Mouse (Mus musculus): ENCODE measurements around the gene Pou2af1. TPM values are rescaled to one million over a fixed set of nuclear protein-coding genes. Genes with fewer than 3 reads are reported as not detected.

The Pou2af1 gene
- total and polyA plus RNA-seq, 2 experiments from 2014 or later: 0.16 TPM; not detected in 1

DNA sequence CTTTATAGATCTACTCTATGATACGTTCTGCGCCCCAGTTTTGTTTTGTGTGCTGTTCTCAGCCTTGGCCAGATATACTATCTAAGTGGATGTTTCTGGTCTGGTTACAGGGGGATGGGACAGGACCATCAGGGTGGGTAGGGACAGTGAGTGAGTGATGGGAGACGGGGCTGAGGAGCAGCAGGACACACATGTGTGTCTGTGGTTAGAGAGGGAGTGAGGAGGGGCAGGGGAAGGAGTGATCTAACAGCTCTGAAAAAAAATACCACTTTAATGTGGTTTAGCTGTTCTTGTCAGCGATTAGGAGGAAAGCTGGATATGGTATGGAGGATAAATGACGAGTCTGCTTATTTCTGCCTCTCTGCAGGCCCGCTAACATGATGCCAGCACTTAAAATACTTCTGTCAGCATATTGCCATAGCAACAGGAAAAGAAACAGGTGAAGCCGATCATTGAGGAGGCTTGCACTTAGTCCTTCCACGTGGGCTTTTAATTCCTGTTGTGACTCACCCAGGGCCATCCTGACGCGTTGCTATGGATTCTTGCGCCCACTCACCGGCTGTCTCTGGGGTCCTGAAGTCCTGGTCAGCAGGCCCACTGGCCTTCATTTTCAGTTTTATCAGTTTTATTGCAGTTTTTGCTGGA lies 25.4 kb downstream of the Pou2af1 start:
- ATAC-seq (ENCODE audit: low FRiP score): peak; percentile 47; the same call in 1 of the 2 replicates
- no peaks in the 10 kb centered on the region for H3K27me3 ChIP-seq (ENCODE audit: insufficient read depth, low read length)
- no peak overlapping the region for H3K9ac ChIP-seq (replicated peaks; ENCODE audit: low read length, poor library complexity, severe bottlenecking)
- peak; percentile 52 for DNase-seq (ENCODE audit: low spot score)
- 41% methylated on average over 12 of the region's 12 CpGs for WGBS
- no peaks in the 10 kb centered on the region for H3K9me3 ChIP-seq (ENCODE audit: low read length)
- peak overlapping the region; percentile 47; the same call in 1 of the 2 replicates for H3K27ac ChIP-seq (ENCODE audit: low read depth, low read length)
- no peak overlapping the region for H3K4me3 ChIP-seq (ENCODE audit: low read depth, low read length)
- peak overlapping the region; percentile 18; the same call in 1 of the 2 replicates for H3K4me2 ChIP-seq (ENCODE audit: low read depth, low read length, poor library complexity, severe bottlenecking)
- no peaks in the 10 kb centered on the region for H3K36me3 ChIP-seq (ENCODE audit: insufficient read depth, low read length)
- H3K4me1 ChIP-seq (ENCODE audit: insufficient read depth, low read length): peaks cover 7% of the 10 kb centered on the region; the same call in 1 of the 2 replicates
- TF ChIP-seq CTCF (IDR thresholded peaks at IDR 0.05): no peak

DNA sequence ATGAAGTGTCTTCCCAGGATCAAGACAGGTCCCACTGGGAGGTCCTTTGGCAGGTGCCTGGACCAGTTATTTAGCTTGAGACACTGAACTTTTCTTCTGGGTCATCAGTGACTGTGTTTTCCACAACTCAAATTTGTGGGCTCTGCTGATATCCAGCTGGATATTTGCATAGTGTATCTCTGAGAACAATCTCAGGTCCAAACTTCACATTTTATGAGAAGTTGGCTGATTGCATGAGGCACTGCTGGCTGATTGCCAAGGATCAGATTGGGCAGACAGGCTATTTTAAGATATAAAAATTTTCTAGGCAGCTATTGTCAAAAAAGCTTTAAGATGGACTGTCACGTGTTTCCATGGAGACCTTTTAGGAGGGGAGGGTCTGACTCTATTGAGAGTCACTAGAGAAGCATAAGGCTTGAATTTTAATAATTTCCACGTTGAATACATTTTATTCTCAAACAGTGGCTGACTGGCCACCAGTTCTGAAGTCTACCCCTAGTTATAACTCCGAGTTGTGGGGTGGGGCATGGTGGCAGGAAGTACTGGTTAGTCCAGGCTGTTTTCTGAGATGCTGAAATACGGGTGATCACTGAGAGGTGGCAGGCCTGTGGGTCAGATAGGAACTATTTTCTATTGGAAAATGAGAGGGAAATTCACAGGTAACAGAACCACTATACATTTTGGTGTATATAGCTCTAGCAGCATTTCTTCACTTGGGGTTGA lies 43.4 kb downstream of the Pou2af1 start:
- Histone ChIP-seq H3K9me3 (ENCODE audit: low read length) (no peaks in the 10 kb centered on the region), H3K27ac (ENCODE audit: low read depth, low read length) (no peak overlapping the region), H3K4me1 (ENCODE audit: insufficient read depth, low read length) (0 out of 2 replicates have a peak, but pooled peaks cover 4% of the 10 kb centered on the region), H3K36me3 (ENCODE audit: insufficient read depth, low read length) (no peaks in the 10 kb centered on the region), H3K4me3 (ENCODE audit: low read depth, low read length) (no peak overlapping the region), H3K9ac (replicated peaks; ENCODE audit: low read length, poor library complexity, severe bottlenecking) (no peak overlapping the region), H3K4me2 (ENCODE audit: low read depth, low read length, poor library complexity, severe bottlenecking) (no peak overlapping the region), H3K27me3 (ENCODE audit: insufficient read depth, low read length) (no peaks in the 10 kb centered on the region)
- DNase-seq (ENCODE audit: low spot score): no peak
- 50% methylated on average over 4 of the region's 4 CpGs for WGBS
- TF ChIP-seq CTCF (IDR thresholded peaks at IDR 0.05): no peak
- no peak for ATAC-seq (ENCODE audit: low FRiP score)

DNA sequence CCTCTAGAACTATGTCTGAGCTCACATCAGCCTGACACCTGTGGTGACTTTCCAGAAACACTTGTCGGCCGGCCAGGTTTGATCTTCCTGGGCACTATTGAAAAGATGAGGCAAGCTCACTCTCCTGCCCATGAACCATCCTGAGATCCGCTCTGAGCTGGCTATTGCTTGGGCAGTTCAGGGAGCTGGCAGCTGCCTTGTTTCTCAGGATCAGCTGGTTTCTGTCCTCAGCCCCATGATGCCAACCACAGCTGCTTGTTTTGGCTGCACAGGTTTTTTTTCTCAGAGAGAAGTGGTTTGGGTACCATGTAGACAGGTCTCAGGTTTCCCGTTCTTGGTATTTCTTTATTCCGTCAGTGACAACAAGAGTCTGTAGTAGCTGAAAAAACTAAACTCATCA lies 44.9 kb downstream of the Pou2af1 start:
- WGBS: 88% methylated on average over 5 of the region's 5 CpGs
- Histone ChIP-seq H3K4me3 (ENCODE audit: low read depth, low read length) (no peak overlapping the region), H3K27me3 (ENCODE audit: insufficient read depth, low read length) (no peaks in the 10 kb centered on the region), H3K4me1 (ENCODE audit: insufficient read depth, low read length) (0 out of 2 replicates have a peak, but pooled peaks cover 4% of the 10 kb centered on the region), H3K9ac (replicated peaks; ENCODE audit: low read length, poor library complexity, severe bottlenecking) (no peak overlapping the region), H3K4me2 (ENCODE audit: low read depth, low read length, poor library complexity, severe bottlenecking) (no peak overlapping the region), H3K36me3 (ENCODE audit: insufficient read depth, low read length) (no peaks in the 10 kb centered on the region), H3K27ac (ENCODE audit: low read depth, low read length) (no peak overlapping the region), H3K9me3 (ENCODE audit: low read length) (no peaks in the 10 kb centered on the region)
- TF ChIP-seq CTCF (IDR thresholded peaks at IDR 0.05): no peak
- DNase-seq (ENCODE audit: low spot score): no peak
- no peak for ATAC-seq (ENCODE audit: low FRiP score)

DNA sequence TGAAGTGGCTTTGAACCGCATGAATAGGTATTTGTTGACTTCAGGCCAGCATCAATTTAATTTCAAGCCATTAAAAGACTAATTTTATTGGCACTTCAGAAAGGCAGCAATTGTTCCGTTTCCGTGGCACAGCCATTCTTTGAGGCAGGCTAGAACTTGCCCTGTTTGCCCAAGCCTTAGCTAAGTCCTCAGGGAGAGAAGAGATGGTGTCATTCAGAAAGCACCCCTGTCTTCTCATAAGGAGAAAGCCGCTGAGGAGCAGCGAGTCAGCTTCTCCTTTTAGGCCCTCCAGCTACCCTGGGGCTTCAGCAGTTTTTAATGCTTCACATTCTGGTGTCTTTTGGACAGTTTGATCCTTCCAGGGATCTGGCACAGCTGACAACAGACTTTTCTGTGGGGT lies 55.3 kb downstream of the Pou2af1 start:
- no peak for ATAC-seq (ENCODE audit: low FRiP score)
- Histone ChIP-seq H3K9me3 (ENCODE audit: low read length) (no peaks in the 10 kb centered on the region), H3K9ac (replicated peaks; ENCODE audit: low read length, poor library complexity, severe bottlenecking) (no peak overlapping the region), H3K4me2 (ENCODE audit: low read depth, low read length, poor library complexity, severe bottlenecking) (no peak overlapping the region), H3K4me1 (ENCODE audit: insufficient read depth, low read length) (no peaks in the 10 kb centered on the region), H3K27me3 (ENCODE audit: insufficient read depth, low read length) (no peaks in the 10 kb centered on the region), H3K36me3 (ENCODE audit: insufficient read depth, low read length) (no peaks in the 10 kb centered on the region), H3K4me3 (ENCODE audit: low read depth, low read length) (no peak overlapping the region), H3K27ac (ENCODE audit: low read depth, low read length) (no peak overlapping the region)
- WGBS: 73% methylated on average over 5 of the region's 5 CpGs
- DNase-seq (ENCODE audit: low spot score): no peak
- no peak for TF ChIP-seq CTCF (IDR thresholded peaks at IDR 0.05)

DNA sequence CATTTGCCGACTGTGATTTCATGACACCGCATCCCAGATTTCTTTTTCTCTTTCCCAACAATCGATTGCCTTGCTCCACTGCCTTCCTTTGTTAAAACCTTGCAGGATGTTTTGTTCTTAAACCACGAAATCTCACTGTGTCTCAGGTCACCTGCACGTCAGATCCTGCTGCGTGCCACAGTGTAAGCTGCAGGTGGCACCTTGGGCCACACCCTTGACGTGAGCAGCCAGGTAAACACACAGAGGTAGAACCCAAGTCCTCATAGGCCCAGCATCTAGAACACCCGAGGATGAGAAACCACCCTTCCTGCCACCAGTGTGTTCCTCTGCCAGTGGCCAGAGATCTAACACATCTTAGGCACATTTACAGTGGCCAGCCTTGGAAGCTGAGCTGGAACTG lies 57.6 kb downstream of the Pou2af1 start:
- Histone ChIP-seq H3K9me3 (ENCODE audit: low read length) (no peaks in the 10 kb centered on the region), H3K4me1 (ENCODE audit: insufficient read depth, low read length) (no peaks in the 10 kb centered on the region), H3K4me3 (ENCODE audit: low read depth, low read length) (no peak overlapping the region), H3K4me2 (ENCODE audit: low read depth, low read length, poor library complexity, severe bottlenecking) (no peak overlapping the region), H3K36me3 (ENCODE audit: insufficient read depth, low read length) (no peaks in the 10 kb centered on the region), H3K9ac (replicated peaks; ENCODE audit: low read length, poor library complexity, severe bottlenecking) (no peak overlapping the region), H3K27me3 (ENCODE audit: insufficient read depth, low read length) (no peaks in the 10 kb centered on the region), H3K27ac (ENCODE audit: low read depth, low read length) (no peak overlapping the region)
- TF ChIP-seq CTCF (IDR thresholded peaks at IDR 0.05): no peak
- ATAC-seq (ENCODE audit: low FRiP score) (no peak), DNase-seq (ENCODE audit: low spot score) (no peak)
- 40% methylated on average over 8 of the region's 8 CpGs for WGBS

DNA sequence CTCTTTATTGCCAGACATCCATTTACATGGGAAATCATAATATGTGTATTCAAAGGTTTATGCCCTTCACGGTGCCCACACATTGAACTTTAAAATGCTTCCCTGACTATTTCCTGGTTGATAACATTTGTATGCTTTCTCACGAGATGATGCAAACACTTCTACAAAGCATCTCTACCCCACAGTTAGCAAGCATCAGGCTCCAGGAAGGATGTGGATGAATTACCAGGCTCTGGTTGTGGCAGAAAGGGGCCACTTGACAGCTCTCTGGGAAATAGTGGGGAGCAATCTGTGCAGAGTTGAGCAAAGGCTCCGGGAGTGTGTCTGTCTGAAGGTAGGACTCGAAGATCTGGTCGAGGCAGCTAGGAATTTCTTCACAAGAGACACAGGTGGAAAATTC lies 58.6 kb downstream of the Pou2af1 start:
- ATAC-seq (ENCODE audit: low FRiP score): no peak
- no peaks in the 10 kb centered on the region for H3K9me3 ChIP-seq (ENCODE audit: low read length)
- WGBS: 87% methylated on average over 5 of the region's 5 CpGs
- no peak overlapping the region for H3K9ac ChIP-seq (replicated peaks; ENCODE audit: low read length, poor library complexity, severe bottlenecking)
- H3K4me2 ChIP-seq (ENCODE audit: low read depth, low read length, poor library complexity, severe bottlenecking): no peak overlapping the region
- no peak for DNase-seq (ENCODE audit: low spot score)
- H3K4me1 ChIP-seq (ENCODE audit: insufficient read depth, low read length): no peaks in the 10 kb centered on the region
- no peak overlapping the region for H3K4me3 ChIP-seq (ENCODE audit: low read depth, low read length)
- no peak overlapping the region for H3K27ac ChIP-seq (ENCODE audit: low read depth, low read length)
- H3K27me3 ChIP-seq (ENCODE audit: insufficient read depth, low read length): peaks cover 3% of the 10 kb centered on the region; the same call in 1 of the 2 replicates
- no peak for TF ChIP-seq CTCF (IDR thresholded peaks at IDR 0.05)
- H3K36me3 ChIP-seq (ENCODE audit: insufficient read depth, low read length): no peaks in the 10 kb centered on the region
